Mouse (Mus musculus) right cerebral cortex, postnatal 4 days (tissue): ENCODE measurements at regions not wholly inside any gene's neighbourhood (a gene's known extent, or its start where the extent isn't known, plus 50 kb on each side); places are given as distances from the start of the nearest gene placed in this dataset.

Experiments used
- DNase-seq: peaks from one replicate; pipeline ENCODE4 v3.0.0-alpha.2; 2022

DNA sequence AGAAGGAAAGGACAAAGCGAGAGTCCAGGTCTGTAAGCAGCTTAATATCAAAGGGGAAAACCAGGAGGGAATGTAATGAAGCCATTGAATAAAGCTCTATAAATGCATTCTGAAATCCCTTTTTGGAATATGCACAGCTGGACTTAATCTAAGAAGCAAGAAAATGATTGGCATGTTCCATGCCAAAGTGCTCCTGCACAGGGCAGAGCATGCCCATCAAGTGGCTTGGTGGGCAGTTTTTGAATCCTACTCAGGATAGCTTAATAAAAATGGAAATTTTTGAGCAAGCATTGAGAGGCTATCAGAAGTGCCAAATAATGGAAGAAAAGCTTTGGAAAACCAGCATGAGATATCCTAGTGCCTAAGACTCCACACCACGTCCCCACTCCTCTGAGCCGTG is 466.1 kb downstream of the Epm2a start:
- DNase-seq: no peak

DNA sequence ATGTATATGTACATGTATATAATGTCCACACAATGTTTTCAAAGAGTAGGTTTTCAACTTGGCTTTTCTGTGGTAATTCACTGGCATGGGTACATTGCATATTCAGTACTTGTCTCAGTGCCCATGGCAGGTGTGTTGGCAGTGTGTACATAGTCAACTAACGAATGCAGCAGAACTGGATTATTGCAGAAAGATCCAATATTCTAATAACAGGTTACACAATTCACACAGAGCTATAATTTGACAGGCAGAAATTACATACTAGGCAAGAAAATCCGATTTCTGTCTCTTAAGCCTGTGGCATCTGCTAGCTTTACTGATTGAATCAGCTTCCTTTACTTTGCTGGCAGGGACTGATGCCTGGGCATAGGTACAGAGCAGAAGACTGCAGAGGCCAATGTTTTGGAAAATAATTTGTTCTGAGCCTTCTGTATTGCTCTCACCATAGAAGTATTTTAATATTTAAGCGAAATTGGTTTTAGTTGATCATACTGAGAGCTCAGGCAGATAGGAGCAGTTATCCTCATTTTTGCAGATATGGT is 479.3 kb downstream of the Epm2a start:
- DNase-seq: no peak

DNA sequence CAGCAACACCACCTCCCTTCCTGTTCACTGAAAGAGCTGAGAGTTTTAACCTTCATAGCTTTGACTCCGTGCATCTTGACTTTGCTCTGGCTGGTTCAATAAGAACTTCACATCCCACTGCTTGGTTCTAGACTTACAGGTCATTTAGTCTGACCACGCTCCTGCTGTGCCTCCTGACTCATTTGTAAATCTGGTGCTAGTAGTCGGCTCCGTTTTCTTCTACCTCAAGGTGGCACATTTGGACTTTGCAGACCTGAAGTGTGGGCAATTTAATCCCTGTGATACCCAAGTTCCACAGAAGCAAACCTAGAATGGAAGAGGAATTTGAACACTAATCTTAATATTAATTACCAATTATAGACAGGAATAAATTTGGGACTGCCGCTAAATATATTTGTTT is 497.9 kb downstream of the Epm2a start:
- no peak for DNase-seq

DNA sequence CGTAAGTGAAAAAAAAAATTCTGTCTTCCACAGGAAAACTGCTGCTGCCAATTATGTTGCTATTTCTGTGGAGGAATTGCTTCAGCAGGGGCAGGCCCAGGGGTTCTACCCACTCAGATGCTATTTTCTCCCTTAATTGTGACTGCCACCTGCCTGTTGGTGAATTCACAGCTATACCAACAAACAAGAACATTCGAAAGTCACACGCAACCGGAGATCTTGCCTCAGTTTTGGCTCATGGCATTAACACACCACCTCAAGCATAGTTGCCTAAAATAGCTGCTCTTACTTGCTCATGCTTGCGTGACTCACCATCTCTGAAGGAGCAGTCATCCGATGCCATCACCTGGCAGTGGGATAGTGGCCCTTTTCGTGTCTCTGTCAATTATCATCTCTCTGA is 498.3 kb downstream of the Epm2a start:
- DNase-seq: no peak

DNA sequence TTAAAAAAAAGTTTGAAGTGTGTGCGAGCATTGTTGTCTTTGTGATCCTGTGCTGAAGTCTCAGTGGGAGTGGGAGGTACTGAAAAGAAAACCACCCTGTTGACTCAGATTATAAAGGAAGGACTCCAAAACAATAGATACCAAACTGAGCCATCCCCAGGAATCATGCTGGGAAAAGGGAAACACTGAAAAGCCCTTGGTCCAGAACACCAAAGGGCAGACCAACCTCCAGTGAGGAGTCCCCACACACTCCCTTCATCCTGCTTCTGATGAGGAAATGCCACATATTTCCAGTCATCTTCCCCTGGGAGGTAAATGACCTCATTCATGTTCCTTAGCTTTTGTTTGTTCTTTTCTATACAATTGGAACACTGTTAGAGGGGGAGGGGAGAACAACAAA is 502.9 kb downstream of the Epm2a start:
- no peak for DNase-seq

DNA sequence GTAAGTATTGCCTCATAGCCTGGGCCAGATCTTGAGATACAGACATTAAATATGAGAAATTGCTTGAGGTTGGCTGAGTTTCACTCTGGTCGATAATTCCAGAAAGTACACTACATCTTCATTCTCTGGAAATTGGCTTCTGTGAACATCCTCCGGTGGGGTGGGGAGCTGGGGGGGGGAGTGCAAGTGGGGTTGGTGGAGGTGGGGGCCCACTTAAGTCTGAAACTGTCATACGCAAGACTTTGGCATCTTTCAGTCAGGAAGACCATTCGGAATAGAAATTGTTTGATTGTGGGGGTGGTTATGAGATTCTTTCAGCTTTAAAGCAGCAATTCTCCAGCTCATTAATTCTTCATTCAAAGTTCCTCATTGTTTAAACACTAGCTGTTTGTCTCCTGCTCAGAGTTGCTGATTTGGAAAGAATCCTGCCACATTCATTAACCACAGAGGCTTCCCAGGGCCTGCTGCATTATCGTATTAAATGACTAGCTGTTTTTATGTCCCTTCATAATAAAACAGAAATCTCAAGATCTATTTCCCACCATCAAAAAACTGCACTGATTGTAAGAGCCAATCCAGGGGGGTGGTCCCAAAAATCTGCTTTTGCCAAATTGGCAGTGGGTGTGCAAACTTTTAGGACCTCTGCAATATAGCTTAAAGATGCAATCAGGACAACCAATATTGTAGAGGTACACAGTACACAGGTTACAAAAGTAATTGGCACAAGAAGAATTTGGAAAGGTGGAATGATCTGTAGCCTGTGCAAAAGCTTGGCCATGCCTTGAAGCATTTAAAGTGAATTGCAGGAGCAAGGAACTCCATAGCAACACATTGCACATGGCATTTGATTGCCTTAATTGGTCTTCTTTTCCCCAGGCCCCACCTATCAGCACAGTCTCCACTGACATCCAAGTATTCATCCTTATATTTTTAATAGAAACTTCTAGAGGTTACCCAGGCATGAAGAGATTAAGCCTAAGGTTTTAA is 532.2 kb downstream of the Epm2a start:
- no peak for DNase-seq

DNA sequence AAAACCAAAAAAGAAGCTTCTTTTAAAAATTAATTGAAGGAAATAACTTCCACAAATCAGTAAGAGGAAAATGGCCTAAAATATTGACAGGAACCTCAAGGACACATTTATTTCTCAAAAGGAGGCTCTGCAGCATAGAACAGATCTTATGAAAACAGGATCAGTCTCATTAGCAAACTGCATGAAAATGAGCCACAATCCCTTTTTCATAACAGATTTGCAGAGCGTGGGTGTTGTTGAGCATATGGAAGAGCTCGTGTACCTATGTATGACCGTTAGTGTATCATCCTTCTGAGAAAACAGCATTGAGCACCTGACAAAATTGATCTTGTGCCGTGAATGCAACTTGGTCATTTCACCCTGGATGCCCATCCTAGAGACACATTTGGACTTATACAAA is 543.0 kb downstream of the Epm2a start:
- DNase-seq: no peak

DNA sequence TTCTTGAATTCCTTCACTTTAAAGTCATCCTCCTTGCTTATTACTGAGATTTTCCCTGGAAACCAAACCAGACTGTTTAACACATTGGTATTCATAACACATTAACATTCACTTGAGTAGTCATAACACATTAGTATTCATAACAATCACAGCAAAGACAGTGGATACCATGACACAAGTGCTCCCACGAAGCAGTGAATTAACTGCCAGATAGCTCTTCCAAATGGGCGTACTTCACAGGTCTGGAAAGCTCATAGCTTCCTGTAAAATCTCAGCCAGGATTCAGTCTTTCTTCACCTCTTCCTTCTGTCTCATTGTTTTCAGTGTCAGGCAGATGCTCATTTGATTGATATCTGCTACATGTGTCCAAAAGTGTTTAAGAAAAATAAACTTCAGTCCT is 545.7 kb downstream of the Epm2a start:
- no peak for DNase-seq

DNA sequence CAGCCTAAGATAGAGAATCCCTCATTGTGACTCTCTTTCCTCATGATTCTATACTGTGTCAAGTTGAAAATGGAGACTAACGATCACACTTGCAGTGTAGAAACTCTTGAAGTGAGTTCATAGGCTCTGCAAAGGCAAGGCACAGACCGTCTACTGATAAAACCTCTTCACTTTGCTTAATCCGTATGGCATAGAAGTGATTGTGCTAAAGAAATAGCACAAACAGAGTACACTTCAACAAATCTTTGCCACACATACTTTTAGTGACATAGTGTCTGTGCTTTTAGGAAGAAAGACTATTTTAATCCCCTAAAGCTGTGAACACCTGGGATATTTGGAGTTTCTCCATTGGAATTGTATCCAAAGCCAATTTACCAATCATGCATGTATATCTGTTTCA is 578.9 kb downstream of the Epm2a start:
- no peak for DNase-seq

DNA sequence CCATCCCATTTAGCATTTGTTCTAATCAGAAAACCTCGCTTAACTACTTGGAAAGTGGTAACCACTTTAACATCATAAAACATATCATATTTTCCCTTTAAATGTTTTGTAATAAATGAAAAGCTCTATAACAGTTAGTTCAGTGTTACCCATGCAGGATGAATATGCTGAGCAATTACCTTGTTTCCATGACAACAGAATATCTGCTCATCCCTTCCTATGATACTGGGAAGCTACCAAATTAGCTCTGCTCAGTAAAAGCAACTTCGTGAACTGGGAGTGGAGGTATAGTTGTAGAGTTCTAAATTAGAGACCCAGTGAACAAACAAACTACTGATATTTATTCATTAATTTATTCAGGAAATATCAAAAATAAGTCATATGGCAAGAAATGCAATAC is 595.0 kb downstream of the Epm2a start:
- no peak for DNase-seq

DNA sequence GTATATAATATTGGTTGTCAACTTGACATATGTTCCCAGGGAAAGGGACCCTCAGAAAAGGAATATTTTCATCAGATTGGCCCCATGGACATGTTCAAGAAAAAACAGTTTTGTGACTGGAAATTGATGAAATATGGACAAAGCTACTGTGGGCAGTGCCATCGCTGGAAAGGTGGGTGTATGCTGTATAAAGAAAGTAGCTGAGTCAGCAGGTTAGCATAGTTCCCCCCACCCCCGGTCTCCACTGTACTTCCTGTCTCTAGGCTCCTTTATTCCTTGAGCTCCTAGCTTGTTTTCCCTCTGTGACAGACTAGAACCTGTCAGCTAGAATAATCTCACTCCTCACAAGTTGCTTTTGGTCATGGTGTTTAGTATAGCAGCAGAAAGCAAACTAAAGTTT is 599.6 kb downstream of the Epm2a start:
- DNase-seq: no peak

DNA sequence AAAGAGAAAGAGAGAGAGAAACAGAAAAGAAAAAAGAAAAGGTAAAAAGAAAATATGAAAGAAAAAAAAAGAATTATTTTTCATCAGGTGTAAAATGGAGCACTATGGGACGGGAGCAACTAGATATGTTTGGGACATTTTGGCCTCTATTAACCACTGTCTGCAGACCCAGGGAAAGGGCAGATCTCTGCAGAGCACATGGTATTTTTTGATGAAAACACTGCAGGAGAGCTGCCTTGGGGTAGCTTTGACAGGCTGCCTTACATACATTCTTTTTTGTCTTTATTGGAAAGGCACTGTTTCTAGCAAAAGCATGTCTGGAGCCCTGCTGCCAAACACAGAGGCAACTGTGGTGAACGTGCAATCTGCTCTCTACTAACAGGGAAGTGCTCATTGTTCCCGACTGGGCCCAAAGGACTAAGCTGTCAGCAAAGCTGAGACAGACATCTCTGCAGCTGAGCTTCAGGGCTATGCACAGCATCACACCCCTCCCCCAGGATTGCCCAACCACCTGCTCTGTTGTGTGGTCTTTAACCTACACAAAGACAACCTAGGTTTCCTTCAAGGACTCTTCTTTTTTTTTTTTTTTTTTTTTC is 617.2 kb downstream of the Epm2a start:
- DNase-seq: peak; percentile 7

DNA sequence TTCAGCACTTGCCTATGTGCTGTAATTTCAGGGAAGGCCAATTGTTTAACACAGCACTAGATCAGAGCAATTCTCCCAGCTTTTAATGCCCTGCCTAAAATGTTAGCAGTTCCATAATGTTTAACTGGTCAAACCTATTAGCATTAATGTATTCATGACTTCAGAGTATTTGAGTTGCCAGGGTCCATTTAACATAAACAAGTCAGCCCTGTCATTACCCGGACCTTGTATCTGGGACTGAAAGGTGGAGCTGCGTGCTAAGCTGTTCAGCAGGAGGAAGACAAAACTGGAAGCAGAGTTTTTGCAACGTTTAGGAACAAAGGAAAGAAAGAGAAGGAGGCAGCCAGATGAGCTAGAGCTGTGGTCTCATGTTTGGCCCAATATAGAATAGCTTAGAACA is 661.8 kb downstream of the Epm2a start:
- no peak for DNase-seq

DNA sequence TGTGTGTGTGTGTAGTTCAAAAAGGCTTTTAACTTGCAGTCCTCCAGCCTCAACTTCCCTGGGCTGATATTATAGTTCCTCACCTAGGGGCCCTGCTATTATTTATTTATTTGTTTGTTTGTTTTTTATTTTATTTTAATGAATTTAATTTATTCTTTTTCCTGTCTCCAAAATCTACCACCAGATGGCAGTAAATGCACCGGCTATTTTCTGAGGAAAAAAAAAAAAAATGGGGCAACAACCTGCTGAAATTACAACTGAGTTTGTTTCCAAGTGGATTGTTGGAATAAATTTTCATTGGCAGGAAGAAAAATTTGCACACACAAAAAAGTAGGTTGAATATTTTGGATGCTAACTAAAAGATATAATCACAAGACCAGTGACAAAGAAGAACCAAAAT is 662.7 kb downstream of the Epm2a start:
- no peak for DNase-seq

DNA sequence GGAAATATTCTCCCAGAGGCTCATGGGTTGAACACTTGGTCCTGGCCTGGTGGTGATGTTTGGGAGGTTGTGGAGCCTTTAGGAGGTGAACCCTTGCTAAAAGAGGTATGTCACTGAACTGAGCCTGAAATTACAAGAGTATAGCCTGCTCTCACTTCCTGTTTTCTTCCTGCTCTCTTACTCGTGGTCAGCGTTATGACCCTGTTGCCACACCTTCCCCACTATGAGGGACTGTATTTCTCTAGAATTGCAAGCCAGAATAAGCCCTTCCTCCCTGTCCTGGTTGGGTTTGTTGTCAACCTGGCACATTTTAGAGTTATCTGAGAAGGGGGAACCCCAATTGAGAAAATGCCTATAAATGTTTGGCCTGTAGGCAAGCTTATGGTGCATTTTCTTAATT is 674.1 kb downstream of the Epm2a start:
- no peak for DNase-seq

DNA sequence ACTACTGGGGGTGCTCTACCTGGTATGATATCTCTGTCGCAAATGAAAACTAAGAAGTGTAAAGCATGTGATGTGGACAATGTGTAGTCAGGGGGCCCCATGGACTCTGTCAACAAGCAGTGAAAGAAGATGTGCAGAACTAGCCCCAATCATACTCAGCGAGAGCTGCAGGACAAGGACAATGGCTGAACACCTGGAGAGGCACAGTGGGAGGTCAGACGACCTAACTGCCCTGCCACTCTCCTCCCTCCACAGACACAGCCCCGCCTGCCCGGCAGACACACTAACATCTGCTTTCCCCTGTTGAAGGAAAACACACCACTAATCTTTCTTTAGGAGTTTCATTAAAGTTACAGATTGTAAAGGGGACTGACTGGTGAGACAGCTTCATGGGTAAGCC is 675.1 kb downstream of the Epm2a start:
- no peak for DNase-seq

DNA sequence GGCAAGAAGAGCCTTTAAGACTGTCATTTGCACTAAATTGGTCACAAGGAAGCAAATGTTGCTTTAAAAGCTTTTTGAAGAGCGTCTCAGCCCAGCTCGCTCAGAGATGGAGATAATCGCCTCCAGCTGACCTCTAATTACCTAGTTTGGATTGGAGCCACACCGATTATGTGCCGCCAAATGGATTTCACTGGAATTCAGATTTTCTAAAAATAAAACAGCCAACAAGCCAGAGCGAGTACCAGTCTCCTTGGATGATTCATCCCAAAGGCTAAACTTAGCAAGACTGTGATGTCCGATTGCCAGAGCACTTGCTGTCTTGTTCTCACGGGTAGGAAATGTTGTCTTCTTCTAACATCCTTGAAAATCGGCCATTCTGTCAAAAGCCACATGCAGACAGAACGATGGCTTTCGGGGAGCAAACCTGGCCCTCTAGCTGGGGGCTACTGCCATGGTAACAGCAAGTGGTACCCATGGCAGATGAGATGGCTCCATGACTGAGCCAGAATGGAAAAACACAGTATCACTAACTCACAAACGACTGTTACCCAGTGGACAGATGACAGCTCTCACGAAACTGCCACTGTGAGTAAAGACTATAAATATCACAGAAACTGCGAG is 676.1 kb downstream of the Epm2a start:
- DNase-seq: peak; percentile 7

DNA sequence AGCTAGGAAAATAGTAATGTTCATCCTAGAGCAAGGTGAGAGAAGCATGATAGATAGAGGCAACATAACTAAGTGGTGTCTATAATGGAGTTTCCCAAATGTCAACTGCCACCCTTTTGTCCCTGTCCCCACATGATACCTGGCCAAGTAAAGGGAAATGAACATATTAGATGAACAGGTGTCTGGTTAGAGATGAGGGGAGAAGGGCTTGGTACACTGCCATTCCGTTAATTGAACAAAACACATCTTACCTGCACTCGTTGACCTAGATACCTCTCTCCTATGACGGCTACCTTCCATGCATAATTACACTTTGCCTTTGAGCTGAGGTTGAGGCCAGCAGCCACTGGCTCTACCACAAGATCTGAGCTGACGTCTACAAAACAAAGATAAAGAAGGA is 677.4 kb downstream of the Epm2a start:
- DNase-seq: no peak

DNA sequence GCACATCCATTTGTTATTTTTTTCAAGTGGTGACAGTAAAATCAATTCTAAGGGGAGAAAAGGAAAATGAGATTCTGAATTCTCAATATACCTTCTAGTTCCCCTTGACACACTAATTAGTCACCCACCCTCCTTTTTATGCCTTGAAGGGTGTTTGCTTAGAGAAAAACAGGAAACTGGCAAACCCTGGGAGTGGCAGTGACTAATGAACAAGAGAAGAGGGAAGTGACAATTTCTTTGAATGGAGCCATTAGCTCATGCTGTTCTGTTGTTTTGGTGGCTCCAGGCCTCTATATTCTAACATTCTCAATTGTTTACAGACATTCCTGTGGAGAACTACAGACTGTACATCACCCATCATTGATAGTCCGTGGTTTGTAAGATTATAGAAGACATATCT is 692.0 kb downstream of the Epm2a start:
- DNase-seq: no peak

DNA sequence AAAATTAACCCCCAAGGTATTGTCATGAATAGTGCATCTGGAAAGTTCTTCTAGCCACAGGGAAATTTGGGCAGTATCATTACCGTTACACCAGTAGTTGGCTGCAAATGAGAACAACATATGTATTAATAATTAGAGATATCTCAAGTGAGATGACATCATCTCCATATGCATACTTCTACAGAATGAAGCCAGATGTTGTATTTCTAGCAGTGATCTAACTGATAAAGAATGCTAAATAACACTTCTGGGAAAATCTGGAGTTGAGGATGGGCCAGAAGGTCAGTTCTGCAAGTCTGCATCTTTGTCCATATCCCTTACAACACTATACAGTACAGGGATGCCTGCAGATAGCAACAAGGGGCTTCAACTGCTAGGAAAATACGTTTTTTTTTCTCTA is 702.7 kb downstream of the Epm2a start:
- no peak for DNase-seq

DNA sequence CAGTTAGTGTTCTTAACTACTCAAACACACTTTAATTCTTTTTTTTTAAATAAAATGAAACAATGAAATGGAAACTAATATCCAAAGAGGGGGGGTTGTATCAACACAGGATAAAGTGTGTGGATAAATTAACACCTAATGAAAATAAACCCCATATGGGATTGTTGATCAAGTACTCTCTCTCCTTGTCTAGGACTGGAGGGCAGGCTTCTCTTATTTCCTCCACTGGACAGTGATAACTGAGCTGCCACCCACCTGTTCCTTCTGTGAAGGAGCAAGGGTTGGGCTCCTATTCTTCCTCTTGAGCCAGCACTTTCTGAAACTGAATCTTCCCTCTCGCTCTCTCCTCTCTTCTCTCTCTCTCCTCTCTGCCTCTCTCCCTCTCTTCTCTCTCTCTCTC is 716.5 kb downstream of the Epm2a start:
- DNase-seq: no peak

DNA sequence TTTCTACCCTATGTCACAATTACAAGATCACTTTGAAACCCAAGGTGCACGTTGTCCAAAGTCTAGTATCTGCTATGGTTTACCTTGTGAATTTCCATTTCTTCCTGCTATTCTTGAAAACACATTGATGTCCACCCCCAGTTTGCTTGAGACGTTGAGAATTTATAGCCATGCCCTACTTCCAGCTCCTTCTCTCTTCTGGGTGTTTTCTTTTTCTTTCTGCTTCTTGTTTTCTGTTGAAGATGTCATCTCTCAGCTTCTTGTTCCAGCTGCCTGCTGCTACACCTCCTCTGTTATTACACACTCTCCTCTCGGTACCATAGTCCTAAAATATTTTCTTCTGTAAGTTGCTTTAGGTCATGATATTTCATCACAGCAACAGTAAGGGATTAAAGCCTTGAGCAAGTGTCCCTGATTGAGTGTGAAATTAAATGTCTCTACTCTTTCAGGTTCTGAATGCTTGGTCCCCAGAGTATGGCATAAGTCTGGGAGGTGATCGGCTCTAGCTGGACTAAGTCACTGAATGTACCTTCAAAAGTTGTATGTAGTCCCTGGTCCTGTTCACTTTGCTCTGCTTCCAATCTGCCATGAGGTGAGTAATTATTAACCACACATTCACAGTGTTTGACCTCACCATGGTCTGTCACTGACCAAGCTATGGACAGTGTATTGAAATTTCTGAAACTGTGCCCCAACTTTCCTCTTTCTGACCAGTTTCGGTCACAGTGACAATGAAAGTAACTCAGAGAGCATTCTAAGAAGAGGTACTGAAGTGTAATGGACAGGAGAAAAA is 718.1 kb downstream of the Epm2a start:
- DNase-seq: no peak

DNA sequence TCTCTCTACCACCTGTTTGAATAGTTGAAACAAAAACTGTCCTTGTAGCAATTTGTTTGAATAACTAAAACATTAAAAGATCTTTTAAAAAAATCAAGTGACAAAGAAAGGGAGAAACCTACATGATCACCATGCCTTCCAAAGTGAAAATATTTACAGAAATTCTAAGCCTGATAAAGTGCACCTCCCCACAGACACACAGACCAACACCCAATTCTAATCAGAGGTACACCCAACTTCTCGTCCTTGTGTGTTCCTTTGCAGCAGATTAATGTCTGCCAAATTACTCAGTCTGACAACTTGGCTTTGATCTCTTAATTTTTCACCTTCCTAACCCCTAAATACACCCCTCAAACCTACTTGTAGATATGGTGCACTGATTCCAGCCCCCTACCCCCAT is 719.1 kb downstream of the Epm2a start:
- DNase-seq: no peak
